Mouse (Mus musculus): ENCODE results near the gene Rfx4. TPM values are rescaled to one million over a fixed set of nuclear protein-coding genes. Genes with fewer than 3 reads are reported as not detected.

Gene Rfx4
- polyA plus RNA-seq, 1 experiment from 2014 or later, result not detected

DNA sequence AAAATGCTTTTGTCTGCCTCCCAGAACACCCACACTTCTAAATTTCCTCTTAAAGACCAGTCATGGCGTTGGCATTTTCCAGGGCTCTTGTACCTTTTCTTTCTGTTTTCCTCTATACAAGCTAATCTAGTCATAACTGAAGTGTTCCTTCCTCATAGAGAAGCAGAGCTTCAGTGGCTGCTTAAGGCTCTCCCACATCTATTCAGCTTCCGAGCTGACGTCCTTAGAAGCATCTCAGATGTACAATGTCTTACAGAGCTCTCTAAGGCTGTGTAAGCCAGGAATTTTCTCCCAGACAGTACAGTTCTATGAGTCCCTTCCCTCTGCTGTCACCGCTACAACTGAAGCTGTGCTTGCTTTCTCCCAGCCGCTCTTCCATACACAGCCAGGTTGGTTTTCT lies 183.0 kb downstream of the Rfx4 start:
- no peak overlapping the region for H3K27ac ChIP-seq (replicated peaks)
- WGBS (ENCODE audit: insufficient replicate concordance), result 79% methylated on average over 5 of the region's 5 CpGs
- no peak overlapping the region for H3K9ac ChIP-seq
- H3K4me1 ChIP-seq (replicated peaks), result no peaks in the 10 kb centered on the region
- no peak for ATAC-seq (ENCODE audit: insufficient read depth)
- no peaks in the 10 kb centered on the region for H3K9me3 ChIP-seq (replicated peaks)
- H3K36me3 ChIP-seq (replicated peaks), result no peaks in the 10 kb centered on the region
- H3K4me2 ChIP-seq, result no peak overlapping the region
- no peaks in the 10 kb centered on the region for H3K27me3 ChIP-seq
- no peak overlapping the region for H3K4me3 ChIP-seq (replicated peaks)

DNA sequence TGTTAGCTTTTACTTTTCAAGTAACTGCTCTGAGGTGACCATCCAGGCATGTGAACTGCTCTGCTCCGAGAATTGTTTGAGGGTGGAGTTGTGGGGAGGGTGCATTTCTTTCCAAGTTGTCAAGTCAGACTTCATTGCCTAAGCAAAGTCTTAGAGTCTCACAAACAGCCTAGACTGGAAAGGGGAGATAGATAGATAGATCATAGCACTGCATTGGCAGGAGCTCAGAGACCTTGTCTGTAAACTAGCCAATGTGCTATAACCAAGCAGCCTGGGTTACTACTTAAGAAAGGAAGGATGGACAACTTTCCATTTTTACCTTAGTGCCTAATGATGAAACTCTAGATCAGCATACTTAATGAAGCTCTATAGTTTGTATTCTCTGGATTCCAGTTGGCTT lies 184.5 kb downstream of the Rfx4 start:
- WGBS (ENCODE audit: insufficient replicate concordance), result 76% methylated on average over 1 of the region's 1 CpGs
- Histone ChIP-seq H3K27me3 (no peaks in the 10 kb centered on the region), H3K4me1 (replicated peaks) (no peaks in the 10 kb centered on the region), H3K9me3 (replicated peaks) (no peaks in the 10 kb centered on the region), H3K36me3 (replicated peaks) (no peaks in the 10 kb centered on the region), H3K4me3 (replicated peaks) (no peak overlapping the region), H3K4me2 (no peak overlapping the region), H3K27ac (replicated peaks) (no peak overlapping the region), H3K9ac (no peak overlapping the region)
- no peak for ATAC-seq (ENCODE audit: insufficient read depth)

DNA sequence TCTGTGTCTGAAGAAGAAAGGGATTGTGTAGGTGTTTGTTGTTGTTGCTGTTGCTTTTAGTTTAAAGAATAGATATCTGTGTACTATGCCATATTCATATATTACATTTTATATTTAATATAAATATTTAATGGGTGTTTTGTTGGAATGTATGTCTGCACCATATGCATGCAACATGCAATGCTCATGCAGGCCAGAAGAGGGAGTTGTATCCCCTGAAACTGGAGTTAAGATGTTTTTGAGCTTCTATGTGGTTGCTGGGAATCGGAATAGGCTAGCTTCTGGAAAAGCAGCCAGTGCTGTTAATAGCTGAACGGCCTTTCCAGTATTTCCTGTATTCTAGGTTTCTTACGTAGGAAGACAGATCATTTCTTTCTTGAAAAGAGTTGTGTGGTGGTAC lies 189.8 kb downstream of the Rfx4 start:
- no peak overlapping the region for H3K4me3 ChIP-seq (replicated peaks)
- peaks cover 15% of the 10 kb centered on the region for H3K36me3 ChIP-seq (replicated peaks)
- H3K4me1 ChIP-seq (replicated peaks), result 0 out of 2 replicates have a peak, but pooled peaks cover 12% of the 10 kb centered on the region
- H3K9me3 ChIP-seq (replicated peaks), result no peaks in the 10 kb centered on the region
- WGBS (ENCODE audit: insufficient replicate concordance), result 78% methylated on average over 3 of the region's 3 CpGs
- no peaks in the 10 kb centered on the region for H3K27me3 ChIP-seq
- no peak overlapping the region for H3K27ac ChIP-seq (replicated peaks)
- no peak for ATAC-seq (ENCODE audit: insufficient read depth)
- no peak overlapping the region for H3K4me2 ChIP-seq
- no peak overlapping the region for H3K9ac ChIP-seq

DNA sequence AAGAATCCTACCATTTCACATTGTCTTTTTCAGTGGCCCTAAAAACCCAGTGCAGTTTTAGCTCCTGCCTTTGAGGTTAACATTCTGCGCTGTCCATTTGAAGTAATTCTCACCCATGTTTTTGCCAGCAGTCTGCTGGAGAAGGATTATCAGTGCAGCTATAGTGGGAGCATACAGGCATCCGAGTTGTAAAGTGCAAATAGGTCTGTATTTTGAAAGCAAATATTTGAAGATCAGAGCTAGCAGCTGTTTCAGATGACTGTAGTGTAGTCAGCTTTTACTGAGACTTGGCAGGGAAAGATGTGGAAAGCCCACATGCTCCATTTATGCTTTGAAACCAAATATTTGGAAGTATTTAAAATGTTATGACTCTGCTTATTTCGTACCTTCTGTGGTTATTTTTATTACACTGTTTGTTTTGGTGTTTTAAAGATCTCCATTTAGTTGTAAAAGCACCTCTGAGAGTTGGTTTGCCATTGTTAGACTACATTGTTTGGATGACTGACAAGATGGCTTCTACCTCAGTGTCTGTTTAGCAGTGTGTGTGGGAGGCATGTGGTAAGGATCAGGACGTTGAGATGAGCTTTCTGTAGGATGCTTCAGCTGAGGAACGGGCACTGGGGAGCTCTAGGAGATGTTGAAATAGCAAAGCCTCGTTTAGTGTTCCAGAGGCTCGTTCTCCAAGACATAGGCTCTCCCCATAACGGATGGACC lies 193.3 kb downstream of the Rfx4 start:
- Histone ChIP-seq H3K27me3 (no peaks in the 10 kb centered on the region), H3K9me3 (replicated peaks) (no peaks in the 10 kb centered on the region), H3K4me3 (replicated peaks) (no peak overlapping the region), H3K4me1 (replicated peaks) (0 out of 2 replicates have a peak, but pooled peaks cover 12% of the 10 kb centered on the region), H3K4me2 (no peak overlapping the region), H3K36me3 (replicated peaks) (peaks cover 15% of the 10 kb centered on the region), H3K9ac (no peak overlapping the region), H3K27ac (replicated peaks) (no peak overlapping the region)
- WGBS (ENCODE audit: insufficient replicate concordance), result 59% methylated on average over 8 of the region's 8 CpGs
- no peak for ATAC-seq (ENCODE audit: insufficient read depth)

DNA sequence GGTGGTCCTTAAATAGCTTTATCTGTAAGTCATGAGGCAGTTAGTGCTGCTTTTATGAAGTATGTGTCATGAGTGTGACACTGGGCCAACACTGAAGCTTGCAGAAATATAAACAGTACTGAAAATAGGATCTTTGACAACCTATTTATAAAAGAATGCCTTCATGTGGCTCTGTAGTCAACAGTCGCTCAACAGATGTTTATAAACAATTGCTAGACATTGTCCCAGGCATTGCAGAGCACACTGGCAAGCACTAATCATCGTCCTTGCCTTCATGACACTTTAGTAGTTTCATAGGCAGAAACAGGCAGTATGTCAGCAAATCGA lies 193.8 kb downstream of the Rfx4 start:
- H3K27ac ChIP-seq (replicated peaks), result no peak overlapping the region
- no peak overlapping the region for H3K9ac ChIP-seq
- H3K9me3 ChIP-seq (replicated peaks), result no peaks in the 10 kb centered on the region
- no peak for ATAC-seq (ENCODE audit: insufficient read depth)
- 73% methylated on average over 3 of the region's 3 CpGs for WGBS (ENCODE audit: insufficient replicate concordance)
- H3K4me2 ChIP-seq, result no peak overlapping the region
- peaks cover 19% of the 10 kb centered on the region for H3K36me3 ChIP-seq (replicated peaks)
- no peaks in the 10 kb centered on the region for H3K27me3 ChIP-seq
- 0 out of 2 replicates have a peak, but pooled peaks cover 12% of the 10 kb centered on the region for H3K4me1 ChIP-seq (replicated peaks)
- no peak overlapping the region for H3K4me3 ChIP-seq (replicated peaks)

DNA sequence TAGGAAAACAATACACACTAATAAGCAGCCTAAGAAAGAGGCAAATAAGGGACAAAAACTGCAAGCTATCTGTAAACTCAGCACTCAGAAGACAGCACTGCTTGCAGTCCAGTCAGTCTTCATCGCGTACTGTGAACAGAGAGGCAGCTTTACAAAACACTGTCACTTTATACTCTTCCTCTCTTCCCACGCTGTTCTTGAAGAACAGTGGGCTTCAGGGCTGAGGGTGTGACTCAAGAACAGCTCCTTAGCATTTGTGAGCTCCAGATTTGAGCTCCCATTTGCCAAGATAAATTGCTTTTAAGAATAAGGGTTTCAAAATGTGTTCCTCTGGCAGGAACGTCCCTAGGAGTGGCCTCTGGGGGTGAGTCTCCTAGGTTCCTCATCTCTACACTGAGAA lies 194.5 kb downstream of the Rfx4 start:
- peaks cover 19% of the 10 kb centered on the region for H3K36me3 ChIP-seq (replicated peaks)
- H3K9me3 ChIP-seq (replicated peaks), result no peaks in the 10 kb centered on the region
- no peak overlapping the region for H3K27ac ChIP-seq (replicated peaks)
- H3K4me1 ChIP-seq (replicated peaks), result 0 out of 2 replicates have a peak, but pooled peaks cover 17% of the 10 kb centered on the region
- H3K4me2 ChIP-seq, result no peak overlapping the region
- no peak overlapping the region for H3K4me3 ChIP-seq (replicated peaks)
- no peak overlapping the region for H3K9ac ChIP-seq
- H3K27me3 ChIP-seq, result no peaks in the 10 kb centered on the region
- 69% methylated on average over 4 of the region's 4 CpGs for WGBS (ENCODE audit: insufficient replicate concordance)
- ATAC-seq (ENCODE audit: insufficient read depth), result no peak

DNA sequence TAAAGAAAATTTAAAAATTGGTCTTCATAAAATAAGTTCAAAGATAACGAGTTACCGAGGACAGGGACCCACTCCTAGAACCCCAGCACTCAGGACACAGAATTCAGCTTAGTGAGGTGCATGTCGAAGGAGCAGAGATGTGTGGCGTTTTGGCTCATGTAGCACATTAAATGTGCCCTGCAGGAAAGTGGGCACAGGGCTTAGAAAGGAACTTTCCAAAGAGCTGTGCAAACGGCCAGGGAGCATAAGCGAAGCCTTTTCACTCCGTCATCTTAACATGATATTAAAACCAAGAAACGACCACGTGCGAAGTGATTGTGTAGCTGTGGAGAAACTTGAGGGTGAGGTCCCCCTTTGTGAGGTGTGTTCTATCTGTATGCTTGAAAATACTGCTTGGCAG lies 198.4 kb downstream of the Rfx4 start:
- Histone ChIP-seq H3K4me3 (replicated peaks) (no peak overlapping the region), H3K36me3 (replicated peaks) (peaks cover 6% of the 10 kb centered on the region; the same call in 1 of the 2 replicates), H3K4me1 (replicated peaks) (peaks cover 20% of the 10 kb centered on the region; the same call in 1 of the 2 replicates), H3K27me3 (no peaks in the 10 kb centered on the region), H3K4me2 (no peak overlapping the region), H3K27ac (replicated peaks) (no peak overlapping the region), H3K9me3 (replicated peaks) (no peaks in the 10 kb centered on the region), H3K9ac (no peak overlapping the region)
- 82% methylated on average over 10 of the region's 10 CpGs for WGBS (ENCODE audit: insufficient replicate concordance)
- ATAC-seq (ENCODE audit: insufficient read depth), result no peak

Other genes with a start within 250 kb of the Rfx4 start
- gene Ckap4, start 222.0 kb upstream of the Rfx4 start, polyA plus RNA-seq (2015; fragmentation: Nextera tagmentation; extraction: Ambion mirVana), result 11.7 and 12.3 TPM in 2 replicates
- gene Tcp11l2, start 179.4 kb upstream of the Rfx4 start, polyA plus RNA-seq (2015; fragmentation: Nextera tagmentation; extraction: Ambion mirVana), result 59.9 and 67.7 TPM in 2 replicates
- gene Polr3b, start 133.8 kb upstream of the Rfx4 start, polyA plus RNA-seq (2015; fragmentation: Nextera tagmentation; extraction: Ambion mirVana), result 5.4 TPM in 2 replicates
- gene Ric8b, start 161.6 kb downstream of the Rfx4 start, polyA plus RNA-seq (2015; fragmentation: Nextera tagmentation; extraction: Ambion mirVana), result 3.6 and 3.8 TPM in 2 replicates

Data from liver, embryonic 15.5 days (tissue).